Mouse (Mus musculus): Measurements from ENCODE around the gene Ldlr. TPM values are rescaled to one million over a fixed set of nuclear protein-coding genes. Genes with fewer than 3 reads are reported as not detected.

Ldlr gene
- polyA plus RNA-seq, 1 experiment from 2014 or later, result 23.8 TPM

DNA sequence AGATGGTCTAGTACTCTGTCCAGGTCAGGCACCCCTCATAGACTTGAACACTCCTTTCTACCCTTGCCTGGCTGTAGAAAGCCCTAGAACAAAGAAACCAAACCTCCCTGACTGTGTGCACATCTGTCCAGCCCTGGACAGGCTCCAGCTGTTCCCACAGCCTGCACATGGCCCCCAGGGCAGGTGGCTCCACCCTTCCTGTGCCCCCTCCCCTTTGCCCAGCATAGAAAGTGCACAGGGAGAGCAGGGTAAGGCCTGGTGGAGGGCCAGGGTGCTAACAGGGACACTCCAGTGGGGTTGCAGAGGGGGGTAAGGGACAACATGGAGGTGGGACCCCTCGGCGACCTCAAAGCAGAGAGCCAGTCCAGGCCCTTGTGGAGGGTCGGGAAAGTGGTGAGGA, 73.0 kb downstream of the Ldlr start:
- WGBS, result 30% methylated on average over 3 of the region's 3 CpGs
- Histone ChIP-seq H3K9ac (replicated peaks; ENCODE audit: low read depth, low read length) (peak overlapping the region; percentile 26), H3K9me3 (ENCODE audit: control insufficient read depth, low read depth, low read length) (no peaks in the 10 kb centered on the region), H3K36me3 (ENCODE audit: control insufficient read depth, insufficient read depth, low read length) (peaks cover 40% of the 10 kb centered on the region), H3K4me1 (ENCODE audit: control insufficient read depth, insufficient read depth, low read length) (peaks cover 42% of the 10 kb centered on the region), H3K27ac (ENCODE audit: low read length) (peak overlapping the region; percentile 91; the same call in 1 of the 2 replicates), H3K27me3 (ENCODE audit: control insufficient read depth, insufficient read depth, low read length) (no peaks in the 10 kb centered on the region), H3K4me3 (ENCODE audit: low read depth, low read length) (peak overlapping the region; percentile 58), H3K4me2 (replicated peaks; ENCODE audit: low read depth, low read length) (peak overlapping the region; percentile 57)
- ATAC-seq (ENCODE audit: insufficient number of reproducible peaks, insufficient read depth, low FRiP score, low read depth), result no peak

DNA sequence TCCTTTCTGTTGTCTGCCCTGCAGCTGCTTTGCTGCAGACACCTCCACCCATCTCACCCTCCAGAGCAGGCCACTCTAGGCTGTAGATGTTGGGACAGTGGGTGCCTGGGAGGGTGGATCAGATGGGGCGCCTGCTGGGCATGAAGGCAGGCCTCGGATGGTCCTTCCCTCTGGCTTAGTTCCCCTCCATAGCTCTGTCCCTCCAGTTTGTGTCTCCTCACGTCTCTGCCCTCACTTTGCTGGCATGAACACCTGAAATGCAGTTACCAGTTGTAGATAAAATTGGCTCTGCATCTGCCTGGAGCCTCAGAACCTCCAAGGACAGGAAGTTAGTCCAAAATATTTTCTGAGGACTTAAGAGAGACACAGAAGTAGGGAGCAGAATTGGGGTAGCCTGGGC, 73.6 kb downstream of the Ldlr start:
- no peak for ATAC-seq (ENCODE audit: insufficient number of reproducible peaks, insufficient read depth, low FRiP score, low read depth)
- no peaks in the 10 kb centered on the region for H3K9me3 ChIP-seq (ENCODE audit: control insufficient read depth, low read depth, low read length)
- H3K27me3 ChIP-seq (ENCODE audit: control insufficient read depth, insufficient read depth, low read length), result no peaks in the 10 kb centered on the region
- H3K4me1 ChIP-seq (ENCODE audit: control insufficient read depth, insufficient read depth, low read length), result peaks cover 38% of the 10 kb centered on the region
- H3K9ac ChIP-seq (replicated peaks; ENCODE audit: low read depth, low read length), result no peak overlapping the region
- WGBS, result 65% methylated on average over 3 of the region's 3 CpGs
- H3K4me2 ChIP-seq (replicated peaks; ENCODE audit: low read depth, low read length), result peak overlapping the region; percentile 57
- H3K36me3 ChIP-seq (ENCODE audit: control insufficient read depth, insufficient read depth, low read length), result peaks cover 43% of the 10 kb centered on the region
- peak overlapping the region; percentile 91; the same call in 1 of the 2 replicates for H3K27ac ChIP-seq (ENCODE audit: low read length)
- H3K4me3 ChIP-seq (ENCODE audit: low read depth, low read length), result peak overlapping the region; percentile 58

DNA sequence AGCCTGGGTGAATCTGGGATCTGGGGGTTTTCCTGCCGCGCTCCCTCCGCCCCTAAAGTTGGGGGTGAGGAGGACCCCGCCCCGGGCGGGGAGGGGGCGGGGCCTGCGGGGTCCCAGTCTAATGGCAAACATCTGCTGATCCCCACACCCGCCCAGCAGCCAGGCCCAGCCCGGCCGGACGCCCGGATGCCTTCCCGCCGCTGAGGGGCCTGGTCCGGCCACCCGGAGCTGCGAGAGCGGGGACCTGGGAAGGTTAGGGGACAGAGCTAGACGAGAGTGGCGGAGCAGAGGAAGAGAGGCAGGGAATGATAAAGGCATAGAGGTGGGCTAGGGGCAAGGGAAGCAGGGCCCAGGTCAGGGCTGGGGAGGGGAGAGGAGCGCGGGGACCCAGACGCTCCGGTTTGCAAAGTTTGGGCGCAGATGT, 74.7 kb downstream of the Ldlr start:
- Histone ChIP-seq H3K9ac (replicated peaks; ENCODE audit: low read depth, low read length) (peak overlapping the region; percentile 68), H3K9me3 (ENCODE audit: control insufficient read depth, low read depth, low read length) (no peaks in the 10 kb centered on the region), H3K27me3 (ENCODE audit: control insufficient read depth, insufficient read depth, low read length) (no peaks in the 10 kb centered on the region), H3K36me3 (ENCODE audit: control insufficient read depth, insufficient read depth, low read length) (peaks cover 41% of the 10 kb centered on the region), H3K27ac (ENCODE audit: low read length) (peak overlapping the region; percentile 91), H3K4me1 (ENCODE audit: control insufficient read depth, insufficient read depth, low read length) (peaks cover 28% of the 10 kb centered on the region), H3K4me2 (replicated peaks; ENCODE audit: low read depth, low read length) (peak overlapping the region; percentile 57), H3K4me3 (ENCODE audit: low read depth, low read length) (peak overlapping the region; percentile 58)
- under 1% methylated on average over 24 of the region's 26 CpGs for WGBS
- peak; percentile 59 for ATAC-seq (ENCODE audit: insufficient number of reproducible peaks, insufficient read depth, low FRiP score, low read depth)

DNA sequence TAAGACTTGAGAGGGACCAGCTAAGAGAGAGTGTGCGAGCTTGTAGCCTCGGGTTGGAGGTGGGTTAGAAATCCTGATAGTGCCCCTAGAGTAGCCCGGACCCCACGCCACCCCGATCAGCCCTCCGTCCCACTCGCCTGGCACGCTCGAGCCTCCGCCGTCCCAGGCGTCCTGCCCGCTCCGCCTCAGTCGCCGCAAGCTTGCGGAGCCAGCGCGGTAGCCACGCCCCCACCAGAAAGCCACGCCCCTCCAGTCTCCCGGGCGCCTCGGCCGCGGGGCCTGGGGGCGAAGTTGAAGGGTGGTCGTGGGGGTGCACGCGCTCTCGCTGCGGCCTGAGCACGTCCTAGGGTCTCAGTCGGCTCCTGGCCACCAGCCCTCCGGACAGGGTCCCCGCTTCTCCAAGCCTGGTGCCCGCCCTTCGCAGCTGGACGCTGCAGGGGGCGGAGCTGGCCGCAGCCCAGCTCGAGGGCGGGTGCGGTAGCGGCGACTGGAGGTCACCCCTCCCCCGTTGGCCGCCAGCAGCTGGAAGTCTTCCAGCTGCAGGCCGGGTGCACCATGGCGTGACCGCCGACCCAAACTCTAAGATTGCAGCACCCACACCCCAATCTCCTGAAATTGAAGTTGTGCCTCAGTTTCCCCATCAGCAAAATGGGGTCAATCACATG, 75.2 kb downstream of the Ldlr start, which contains the start of gene Kank2:
TSS of gene Kank2 (minus strand) at position 400 of the 665 bp plus-strand sequence.
- Histone ChIP-seq H3K9me3 (ENCODE audit: control insufficient read depth, low read depth, low read length) (no peaks in the 10 kb centered on the region), H3K9ac (replicated peaks; ENCODE audit: low read depth, low read length) (peak within 1 kb of the TSS; percentile 68), H3K4me3 (ENCODE audit: low read depth, low read length) (peak within 1 kb of the TSS; percentile 58), H3K27ac (ENCODE audit: low read length) (peak within 1 kb of the TSS; percentile 91), H3K4me2 (replicated peaks; ENCODE audit: low read depth, low read length) (peak within 1 kb of the TSS; percentile 57), H3K27me3 (ENCODE audit: control insufficient read depth, insufficient read depth, low read length) (no peaks in the 10 kb centered on the region), H3K4me1 (ENCODE audit: control insufficient read depth, insufficient read depth, low read length) (peaks cover 25% of the 10 kb centered on the region), H3K36me3 (ENCODE audit: control insufficient read depth, insufficient read depth, low read length) (peaks cover 36% of the 10 kb centered on the region)
- ATAC-seq (ENCODE audit: insufficient number of reproducible peaks, insufficient read depth, low FRiP score, low read depth), result peak; percentile 82
- WGBS, result under 1% methylated on average over 52 of the region's 52 CpGs

DNA sequence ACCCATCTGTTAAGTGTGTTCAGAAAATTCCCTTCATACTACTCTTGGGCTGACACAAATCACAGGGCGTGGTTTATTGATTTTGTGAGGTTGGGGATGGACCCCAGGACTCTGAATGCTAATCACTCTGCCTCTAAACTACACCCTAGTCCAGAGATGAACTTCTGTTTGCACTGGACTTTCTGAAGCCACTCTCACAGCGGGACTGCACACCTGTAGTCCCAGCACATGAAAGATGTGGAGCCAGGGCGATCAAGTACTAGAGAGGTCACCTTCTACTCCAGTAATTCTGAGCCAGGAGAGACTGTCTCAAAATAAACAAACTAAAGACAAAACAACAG, 75.7 kb downstream of the Ldlr start:
- no peak for ATAC-seq (ENCODE audit: insufficient number of reproducible peaks, insufficient read depth, low FRiP score, low read depth)
- peaks cover 25% of the 10 kb centered on the region for H3K4me1 ChIP-seq (ENCODE audit: control insufficient read depth, insufficient read depth, low read length)
- 33% methylated on average over 3 of the region's 3 CpGs for WGBS
- peak overlapping the region; percentile 57 for H3K4me2 ChIP-seq (replicated peaks; ENCODE audit: low read depth, low read length)
- H3K9me3 ChIP-seq (ENCODE audit: control insufficient read depth, low read depth, low read length), result no peaks in the 10 kb centered on the region
- H3K36me3 ChIP-seq (ENCODE audit: control insufficient read depth, insufficient read depth, low read length), result peaks cover 31% of the 10 kb centered on the region
- H3K27ac ChIP-seq (ENCODE audit: low read length), result peak overlapping the region; percentile 91; the same call in 1 of the 2 replicates
- H3K4me3 ChIP-seq (ENCODE audit: low read depth, low read length), result peak overlapping the region; percentile 58
- H3K9ac ChIP-seq (replicated peaks; ENCODE audit: low read depth, low read length), result 0 out of 2 replicates have a peak overlapping the region, but pooled peaks have one; percentile 68
- H3K27me3 ChIP-seq (ENCODE audit: control insufficient read depth, insufficient read depth, low read length), result no peaks in the 10 kb centered on the region

Other genes with a start within 250 kb of the Ldlr start
- 92.8 and 94.5 TPM in 2 replicates for gene Tmed1, start 213.2 kb upstream of the Ldlr start, polyA plus RNA-seq (2014; fragmentation: Nextera tagmentation; extraction: Ambion mirVana)
- 5.9 and 6.0 TPM in 2 replicates for gene AB124611, start 197.3 kb upstream of the Ldlr start, polyA plus RNA-seq (2014; fragmentation: Nextera tagmentation; extraction: Ambion mirVana)
- 39.7 and 42.7 TPM in 2 replicates for gene Carm1, start 176.6 kb upstream of the Ldlr start, polyA plus RNA-seq (2014; fragmentation: Nextera tagmentation; extraction: Ambion mirVana)
- gene Timm29, start 130.8 kb upstream of the Ldlr start, polyA plus RNA-seq (2014; fragmentation: Nextera tagmentation; extraction: Ambion mirVana), result 29.4 and 33.4 TPM in 2 replicates
- 26.9 and 27.5 TPM in 2 replicates for gene Yipf2, start 130.7 kb upstream of the Ldlr start, polyA plus RNA-seq (2014; fragmentation: Nextera tagmentation; extraction: Ambion mirVana)
- gene Smarca4, start 107.3 kb upstream of the Ldlr start, polyA plus RNA-seq (2014; fragmentation: Nextera tagmentation; extraction: Ambion mirVana), result 91.8 and 95.0 TPM in 2 replicates
- gene Spc24, start 36.8 kb downstream of the Ldlr start, polyA plus RNA-seq (2014; fragmentation: Nextera tagmentation; extraction: Ambion mirVana), result 111 and 120 TPM in 2 replicates
- 10.3 and 10.4 TPM in 2 replicates for gene Kank2, start 75.3 kb downstream of the Ldlr start, polyA plus RNA-seq (2014; fragmentation: Nextera tagmentation; extraction: Ambion mirVana)
- gene Angptl8, start 112.0 kb downstream of the Ldlr start, polyA plus RNA-seq (2014; fragmentation: Nextera tagmentation; extraction: Ambion mirVana), result 2.8 and 2.9 TPM in 2 replicates
- gene Dock6, start 129.2 kb downstream of the Ldlr start, polyA plus RNA-seq (2014; fragmentation: Nextera tagmentation; extraction: Ambion mirVana), result 39.8 and 45.1 TPM in 2 replicates
- 41.4 and 42.7 TPM in 2 replicates for gene Rab3d, start 194.7 kb downstream of the Ldlr start, polyA plus RNA-seq (2014; fragmentation: Nextera tagmentation; extraction: Ambion mirVana)
- 4.9 and 6.3 TPM in 2 replicates for gene Ccdc159, start 204.0 kb downstream of the Ldlr start, polyA plus RNA-seq (2014; fragmentation: Nextera tagmentation; extraction: Ambion mirVana)
- 60.7 and 62.4 TPM in 2 replicates for gene Tmem205, start 204.1 kb downstream of the Ldlr start, polyA plus RNA-seq (2014; fragmentation: Nextera tagmentation; extraction: Ambion mirVana)
- 8.5 and 9.9 TPM in 2 replicates for gene Plppr2, start 213.6 kb downstream of the Ldlr start, polyA plus RNA-seq (2014; fragmentation: Nextera tagmentation; extraction: Ambion mirVana)
- 8.9 and 10.4 TPM in 2 replicates for gene Swsap1, start 232.3 kb downstream of the Ldlr start, polyA plus RNA-seq (2014; fragmentation: Nextera tagmentation; extraction: Ambion mirVana)
- 6.4 and 6.7 TPM in 2 replicates for gene Epor, start 240.0 kb downstream of the Ldlr start, polyA plus RNA-seq (2014; fragmentation: Nextera tagmentation; extraction: Ambion mirVana)